Mouse (Mus musculus) C2C12 (cell line): ENCODE results near the gene Rasd1. TPM values are rescaled to one million over a fixed set of nuclear protein-coding genes. Genes with fewer than 3 reads are reported as not detected.

Experiments
- H3K27me3 ChIP-seq: one replicate; pipeline ENCODE4 v1.6.1; 2011; ENCODE audit not compliant: control insufficient read depth, insufficient read depth, insufficient read length
- H3K36me3 ChIP-seq: one replicate; pipeline ENCODE4 v1.6.1; 2011; ENCODE audit not compliant: control insufficient read depth, insufficient read depth
- H3K4me3 ChIP-seq: one replicate; pipeline ENCODE4 v1.5.1; 2011; ENCODE audit warnings: mild to moderate bottlenecking, control low read depth; ENCODE audit not compliant: poor library complexity, insufficient read depth, severe bottlenecking
- H3K79me2 ChIP-seq: one replicate; pipeline ENCODE4 v1.6.1; 2011; ENCODE audit not compliant: control insufficient read depth, insufficient read depth
- H3K79me3 ChIP-seq: one replicate; pipeline ENCODE4 v1.6.1; 2011; ENCODE audit warnings: low read depth, control low read depth
- H3ac ChIP-seq: one replicate; pipeline ENCODE3; 2011; ENCODE audit warnings: low read depth; ENCODE audit not compliant: control insufficient read depth, insufficient read length
- CEBPB ChIP-seq: IDR thresholded peaks from one replicate; pipeline ENCODE4 v1.6.1; 2011; ENCODE audit warnings: low read depth, mild to moderate bottlenecking, control low read depth, moderate library complexity
- CTCF ChIP-seq: IDR thresholded peaks from one replicate; pipeline ENCODE4 v1.5.1; 2011; ENCODE audit not compliant: control insufficient read depth, insufficient read depth, insufficient read length
- FOSL1 ChIP-seq: IDR thresholded peaks from one replicate; pipeline ENCODE4 v1.8.0; 2011; ENCODE audit warnings: mild to moderate bottlenecking, low read length; ENCODE audit not compliant: poor library complexity, insufficient read depth, severe bottlenecking
- MAX ChIP-seq: IDR thresholded peaks from one replicate; pipeline ENCODE4 v1.6.1; 2011; ENCODE audit warnings: mild to moderate bottlenecking, control low read depth
- MYOD1 ChIP-seq: IDR thresholded peaks from one replicate; pipeline ENCODE4 v1.6.1; 2011; ENCODE audit warnings: low read depth; ENCODE audit not compliant: control insufficient read depth, insufficient read length
- MYOG ChIP-seq: IDR thresholded peaks from one replicate; pipeline ENCODE4 v1.6.1; 2011; ENCODE audit not compliant: control insufficient read depth, insufficient read length; ENCODE audit errors: extremely low read depth
- USF1 ChIP-seq: IDR thresholded peaks from one replicate; pipeline ENCODE4 v1.6.1; 2011; ENCODE audit warnings: low read depth, mild to moderate bottlenecking, control low read depth, moderate library complexity
- polyA plus RNA-seq: library from polyadenylated mRNA; unstranded; fragments of >200 nt; fragmentation: generic; extraction: Trizol; gene quantifications from one replicate; pipeline ENCODE4 v1.2.1, GENCODE M21; 2012; ENCODE audit warnings: missing spikeins

Rasd1 gene
- polyA plus RNA-seq, 1 experiment, result 0.16 TPM

DNA sequence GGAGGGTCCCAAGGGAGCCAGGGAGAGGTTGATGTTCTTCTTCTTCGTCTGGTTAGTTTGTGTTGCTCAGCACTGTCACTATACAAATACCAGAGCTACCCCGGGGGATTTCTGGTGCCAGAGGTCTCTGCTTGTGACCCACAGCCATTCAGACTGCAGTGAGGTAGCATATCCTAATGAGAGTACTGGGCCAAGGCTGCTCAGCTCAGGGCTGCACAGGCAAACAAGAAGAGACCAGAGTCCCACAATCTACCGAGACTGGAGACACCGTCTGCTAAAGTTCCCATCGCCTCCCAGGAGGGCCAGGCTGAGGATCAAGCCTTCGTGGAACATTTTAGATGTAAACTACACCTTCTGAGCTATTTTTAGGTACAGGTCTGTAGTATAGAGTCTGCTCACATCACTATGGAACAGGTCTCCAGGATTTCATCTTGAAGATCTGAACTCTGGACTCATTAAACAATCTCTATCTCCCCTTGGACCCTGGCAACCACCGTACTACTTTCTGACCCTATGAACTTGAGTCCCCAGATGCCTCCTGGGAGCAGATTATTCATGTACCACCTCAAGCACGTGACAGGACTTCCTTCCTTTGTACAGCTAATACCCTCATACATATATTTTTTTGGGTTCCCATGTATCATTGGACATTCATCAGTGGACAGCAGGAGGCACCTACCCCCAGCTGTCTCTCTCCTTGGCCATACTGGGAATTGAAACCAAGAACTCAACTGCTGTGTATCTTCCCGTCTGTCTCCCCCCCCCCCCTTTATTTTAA, 32.0 kb downstream of the Rasd1 start:
- H3K36me3 ChIP-seq, result no peaks in the 10 kb centered on the region
- H3K4me3 ChIP-seq, result no peak overlapping the region
- H3K27me3 ChIP-seq, result peaks cover 59% of the 10 kb centered on the region
- no peaks in the 10 kb centered on the region for H3K79me2 ChIP-seq
- no peak overlapping the region for H3ac ChIP-seq
- no peaks in the 10 kb centered on the region for H3K79me3 ChIP-seq
- TF ChIP-seq USF1, result no peak
- no peak for TF ChIP-seq MYOG
- no peak for TF ChIP-seq MYOD1
- no peak for TF ChIP-seq FOSL1
- no peak for TF ChIP-seq CEBPB
- no peak for TF ChIP-seq MAX
- TF ChIP-seq CTCF, result no peak

DNA sequence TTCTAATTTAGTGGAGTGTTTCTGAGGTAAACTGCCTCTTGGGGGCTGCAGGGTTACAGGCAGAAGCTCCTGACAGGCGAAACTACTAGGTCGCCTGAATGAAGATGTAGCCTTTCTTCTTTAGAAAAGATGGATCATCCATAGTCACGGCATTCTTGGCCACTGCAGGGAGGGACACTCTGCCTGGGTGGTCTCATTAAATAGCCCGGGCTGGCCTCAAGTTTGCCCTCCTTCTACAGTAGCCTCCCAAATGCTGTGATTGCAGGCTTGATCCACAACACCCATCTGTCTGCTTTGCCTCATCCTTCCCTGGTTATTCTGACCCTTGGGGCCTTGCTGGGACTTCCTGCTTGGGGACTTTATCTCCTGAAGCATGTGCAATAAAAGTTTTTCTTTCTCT, 34.7 kb downstream of the Rasd1 start:
- Histone ChIP-seq H3K79me2 (no peaks in the 10 kb centered on the region), H3K4me3 (no peak overlapping the region), H3K36me3 (no peaks in the 10 kb centered on the region), H3K79me3 (no peaks in the 10 kb centered on the region), H3K27me3 (peaks cover 53% of the 10 kb centered on the region), H3ac (no peak overlapping the region)
- TF ChIP-seq FOSL1 (no peak), CTCF (no peak), MAX (no peak)

DNA sequence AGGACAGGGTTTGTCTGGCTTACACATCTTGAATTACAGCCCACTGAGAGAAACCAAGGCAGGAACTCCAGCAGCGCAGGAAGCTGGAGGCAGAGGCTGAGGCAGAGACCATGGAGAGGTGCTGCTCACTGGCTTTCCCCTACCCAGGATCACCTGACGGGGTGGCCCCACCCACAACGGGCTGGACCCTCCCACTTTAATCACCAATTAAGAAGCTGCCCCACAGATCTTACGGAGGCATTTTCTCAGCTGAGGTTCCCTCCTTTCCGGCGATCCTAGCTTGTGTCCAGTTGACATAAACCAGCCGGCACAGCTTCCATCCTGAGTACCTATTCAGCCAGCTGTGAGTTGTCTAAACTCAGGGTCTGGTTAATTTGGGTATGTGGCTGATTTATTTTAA, 43.5 kb downstream of the Rasd1 start:
- Histone ChIP-seq H3K36me3 (no peaks in the 10 kb centered on the region), H3K79me3 (no peaks in the 10 kb centered on the region), H3K27me3 (peaks cover 13% of the 10 kb centered on the region), H3ac (no peak overlapping the region), H3K79me2 (no peaks in the 10 kb centered on the region), H3K4me3 (no peak overlapping the region)
- TF ChIP-seq MYOD1, result no peak
- no peak for TF ChIP-seq USF1
- no peak for TF ChIP-seq MYOG
- no peak for TF ChIP-seq MAX
- TF ChIP-seq FOSL1, result no peak
- TF ChIP-seq CEBPB, result no peak
- TF ChIP-seq CTCF, result no peak

DNA sequence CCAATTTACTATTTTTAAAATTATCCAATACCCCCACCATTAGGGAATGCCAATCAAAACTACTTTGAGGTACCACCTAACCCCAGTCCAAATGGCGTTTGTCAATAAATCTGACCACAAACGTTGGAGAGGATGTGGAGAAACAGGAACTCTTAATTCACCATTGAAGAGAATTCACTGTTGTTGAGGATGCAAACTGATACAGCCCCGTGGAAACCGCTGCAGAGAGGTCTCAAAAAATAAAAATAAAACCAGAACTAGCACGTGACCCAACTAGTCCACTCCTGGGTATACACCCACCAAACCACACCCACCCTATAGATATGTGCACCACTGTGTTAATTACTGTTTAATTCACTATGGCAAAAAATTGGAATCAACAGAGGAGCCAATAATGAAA, 44.4 kb downstream of the Rasd1 start:
- H3K79me2 ChIP-seq, result no peaks in the 10 kb centered on the region

DNA sequence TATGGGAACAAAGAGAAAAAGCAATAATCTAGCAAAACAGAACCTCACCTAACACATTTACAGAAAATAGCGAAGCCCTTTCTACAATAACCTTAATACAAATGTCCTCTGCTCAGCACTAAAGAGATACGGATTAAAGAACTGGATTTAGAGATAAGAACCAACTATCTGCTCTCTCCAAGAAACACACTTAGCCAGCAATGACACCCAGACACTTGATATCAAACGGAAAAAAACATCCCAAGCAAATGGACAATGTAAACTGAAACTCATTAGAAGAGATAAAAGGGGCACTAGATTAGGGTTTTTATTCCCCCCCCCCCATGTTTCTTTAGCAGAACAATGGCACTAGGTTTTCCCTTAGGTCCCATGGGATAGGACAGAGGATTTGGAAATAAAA, 45.3 kb downstream of the Rasd1 start:
- TF ChIP-seq FOSL1, result no peak
- no peak for TF ChIP-seq CEBPB
- TF ChIP-seq MYOD1, result no peak
- no peak for TF ChIP-seq CTCF
- no peak for TF ChIP-seq MYOG
- TF ChIP-seq MAX, result no peak
- TF ChIP-seq USF1, result no peak
- Histone ChIP-seq H3K36me3 (no peaks in the 10 kb centered on the region), H3K27me3 (peaks cover 16% of the 10 kb centered on the region), H3K79me3 (no peaks in the 10 kb centered on the region), H3ac (no peak overlapping the region), H3K79me2 (no peaks in the 10 kb centered on the region), H3K4me3 (no peak overlapping the region)

More for the DNA sequence above, 44.4 kb downstream of the Rasd1 start:
- no peak overlapping the region for H3ac ChIP-seq
- no peak for TF ChIP-seq FOSL1
- TF ChIP-seq MAX, result no peak
- peaks cover 14% of the 10 kb centered on the region for H3K27me3 ChIP-seq
- H3K4me3 ChIP-seq, result no peak overlapping the region
- H3K36me3 ChIP-seq, result no peaks in the 10 kb centered on the region
- no peaks in the 10 kb centered on the region for H3K79me3 ChIP-seq

DNA sequence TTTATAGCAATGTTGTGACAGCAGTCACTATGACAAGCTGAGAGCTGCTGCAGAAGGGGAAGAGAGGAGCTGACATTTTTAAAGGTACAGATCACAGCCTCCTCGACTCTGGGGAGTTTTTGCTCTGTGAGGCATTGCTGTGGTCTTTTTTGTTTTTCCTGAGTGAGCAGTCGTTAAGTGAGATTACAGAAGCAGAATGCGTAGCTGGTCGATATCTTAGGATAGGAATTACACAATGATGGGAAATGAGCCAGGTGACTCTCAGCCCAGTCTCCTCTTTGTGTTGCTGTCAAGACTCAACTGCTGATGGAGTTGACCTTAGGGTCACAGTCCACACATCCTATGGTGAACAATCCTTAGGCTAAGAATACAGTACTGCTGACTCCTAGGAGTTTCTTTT, 46.7 kb downstream of the Rasd1 start:
- H3K79me3 ChIP-seq, result no peaks in the 10 kb centered on the region

More for the DNA sequence above, 46.7 kb downstream of the Rasd1 start:
- Histone ChIP-seq H3K4me3 (no peak overlapping the region), H3K36me3 (no peaks in the 10 kb centered on the region), H3K27me3 (peaks cover 16% of the 10 kb centered on the region), H3K79me2 (no peaks in the 10 kb centered on the region), H3ac (no peak overlapping the region)
- TF ChIP-seq FOSL1, result no peak
